Mouse (Mus musculus) kidney, adult 9 months (tissue): ENCODE data around the gene Spaar.

Experiments used
- DNase-seq: peaks from one replicate; pipeline ENCODE4 v3.0.0; 2022

The Spaar gene

DNA sequence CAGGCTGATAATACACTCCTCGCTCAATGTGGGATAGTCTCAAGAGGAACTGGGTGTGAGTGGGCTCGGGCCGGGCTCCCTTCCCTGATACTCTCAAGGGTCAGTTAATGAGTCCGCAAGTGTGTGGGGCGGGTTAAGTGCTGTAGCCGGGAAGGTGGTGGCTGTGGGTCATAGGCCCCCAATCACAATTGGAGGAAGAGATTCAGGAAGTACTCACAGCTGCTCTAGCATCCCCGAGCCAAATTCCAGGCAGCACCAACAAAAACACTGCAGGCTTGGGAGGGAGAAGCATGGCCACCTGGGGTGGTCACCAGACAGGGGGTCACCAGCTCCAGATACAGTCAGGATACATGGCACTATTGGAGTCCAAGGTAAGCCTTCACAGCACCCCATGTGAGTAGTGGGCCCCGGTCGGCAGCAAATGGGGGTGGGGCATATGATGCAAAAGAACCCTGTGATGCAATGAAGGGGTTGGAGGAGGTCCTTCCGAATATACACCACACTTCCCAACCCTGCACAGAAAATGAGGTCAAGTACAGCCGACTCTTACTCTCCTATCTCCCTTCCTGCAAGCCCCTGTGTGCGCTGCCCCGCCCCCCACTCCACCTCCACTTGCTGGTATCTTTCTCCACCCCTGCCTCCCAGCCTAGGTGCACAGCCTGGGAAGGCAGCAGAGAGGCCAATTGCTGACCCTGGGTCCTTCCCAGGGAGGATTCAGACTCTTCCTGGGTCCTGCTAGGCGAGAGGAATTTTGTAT lies at the start of gene Spaar:
Gene Spaar, plus strand, starts transcription at position 241 of the 757 bp plus-strand sequence.
- DNase-seq, result peak; percentile 71

DNA sequence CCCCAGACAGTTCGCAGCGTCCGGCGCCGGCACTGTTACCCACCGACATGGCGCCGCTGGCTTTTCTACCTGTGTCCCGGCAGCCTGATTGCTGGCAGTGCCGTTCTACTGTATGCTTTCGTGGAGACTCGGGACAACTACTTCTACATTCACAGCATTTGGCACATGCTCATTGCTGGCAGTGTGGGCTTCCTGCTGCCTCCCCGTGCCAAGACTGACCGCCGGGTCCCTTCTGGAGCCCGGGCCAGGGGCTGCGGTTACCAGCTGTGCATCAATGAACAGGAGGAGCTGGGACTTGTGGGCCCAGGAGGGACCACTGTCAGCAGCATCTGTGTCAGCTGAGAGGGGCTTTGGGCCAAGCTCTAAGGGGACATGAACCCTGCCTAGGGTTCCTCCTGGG lies 39.8 kb upstream of the Spaar start:
- no peak for DNase-seq

DNA sequence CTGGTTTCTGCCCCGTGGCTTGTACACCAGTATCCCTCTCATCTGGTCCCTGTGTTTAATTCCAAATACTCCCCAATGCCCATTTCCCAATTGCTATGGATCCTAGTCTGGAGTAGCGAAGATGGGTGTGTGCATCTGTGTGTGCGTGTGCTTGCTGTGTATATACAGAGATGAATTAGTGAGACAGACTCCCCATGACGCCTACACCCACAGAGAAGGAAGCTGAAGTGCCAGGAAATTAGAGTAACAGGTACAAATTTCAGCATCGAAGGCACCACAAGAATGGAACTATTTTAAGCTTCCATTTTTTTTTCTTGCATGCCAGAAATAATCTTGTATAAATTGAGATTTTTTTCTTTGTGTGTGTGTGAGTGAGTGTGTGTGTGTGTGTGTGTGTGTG lies 38.8 kb upstream of the Spaar start:
- DNase-seq, result no peak

DNA sequence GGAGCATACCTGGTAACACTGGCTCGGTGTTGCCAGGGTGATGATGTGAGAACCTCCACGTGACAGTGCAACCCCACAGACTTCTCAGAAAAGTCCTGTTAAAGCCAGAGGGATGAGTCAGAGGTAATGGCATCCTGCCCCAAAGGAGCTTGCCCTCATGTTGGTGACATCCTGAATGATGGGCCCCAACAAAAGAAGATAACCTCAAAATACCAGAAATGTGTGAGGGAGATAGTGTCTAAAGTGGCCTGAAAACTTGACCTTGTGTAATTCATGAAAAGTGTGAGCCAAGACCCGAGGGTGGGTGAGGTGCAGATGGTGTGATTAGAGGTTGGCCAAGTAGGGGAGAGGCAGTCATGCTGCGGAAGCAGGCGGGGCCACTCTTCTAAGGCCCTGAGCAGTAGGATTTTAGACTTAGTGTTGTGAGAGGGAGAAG lies 36.0 kb upstream of the Spaar start:
- DNase-seq, result no peak

DNA sequence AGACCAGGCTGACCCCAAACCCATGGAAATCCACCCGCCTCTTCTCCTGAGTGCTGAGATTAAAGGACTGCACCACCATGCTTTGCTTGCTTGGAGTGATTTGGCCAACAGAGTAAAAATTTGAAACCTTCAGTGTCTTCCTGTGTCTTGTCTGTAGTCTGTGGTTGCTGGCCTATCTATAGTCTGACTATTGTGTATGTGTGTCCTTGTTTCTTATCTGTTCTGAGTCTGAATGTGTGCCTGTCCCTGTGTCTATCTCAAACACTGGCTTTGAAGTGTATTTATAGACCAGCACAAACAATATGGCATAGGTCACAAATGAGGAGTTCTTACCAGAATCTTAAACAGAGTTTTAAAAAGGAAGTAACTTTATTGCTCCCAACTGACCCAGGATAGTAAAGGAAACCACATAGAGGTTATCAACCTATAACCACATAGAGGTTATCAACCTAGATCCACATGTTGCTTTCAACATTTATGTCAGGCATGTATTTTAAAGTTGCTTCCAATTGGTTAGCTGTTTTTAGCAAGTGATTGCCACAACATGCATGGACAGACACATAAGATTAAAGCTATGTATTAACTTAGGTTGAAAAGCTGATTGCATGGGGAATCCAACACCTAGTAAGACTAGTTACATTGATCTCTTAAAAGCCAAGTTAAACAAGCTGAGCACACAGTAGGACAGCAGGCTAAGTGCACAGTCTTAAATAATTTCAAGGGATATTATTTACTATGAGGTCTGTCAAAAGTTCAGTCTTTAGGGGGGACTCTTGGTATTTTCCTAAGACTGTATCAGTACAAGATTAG lies 35.2 kb upstream of the Spaar start:
- no peak for DNase-seq

DNA sequence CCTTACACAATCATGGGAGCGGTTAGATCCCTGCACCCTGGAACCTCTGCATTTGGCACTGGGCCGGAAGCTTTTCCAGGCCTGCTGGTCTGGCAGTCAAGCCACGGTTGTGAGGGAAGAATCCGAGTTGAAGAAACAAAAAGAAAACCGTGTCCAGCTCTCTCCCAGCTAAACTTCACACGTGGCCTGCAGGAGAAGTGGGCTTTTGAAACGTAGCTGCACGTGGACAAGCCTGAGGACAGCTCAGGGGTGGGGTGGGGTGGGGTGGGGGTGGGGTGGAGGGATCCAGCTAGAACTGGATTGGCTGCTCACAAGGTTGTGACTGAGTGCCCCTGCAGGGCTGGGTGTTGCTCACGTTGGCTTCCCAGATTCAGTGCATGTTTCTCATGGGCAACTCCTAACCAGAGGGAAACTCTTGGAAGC lies 34.6 kb upstream of the Spaar start:
- peak; percentile 66 for DNase-seq

DNA sequence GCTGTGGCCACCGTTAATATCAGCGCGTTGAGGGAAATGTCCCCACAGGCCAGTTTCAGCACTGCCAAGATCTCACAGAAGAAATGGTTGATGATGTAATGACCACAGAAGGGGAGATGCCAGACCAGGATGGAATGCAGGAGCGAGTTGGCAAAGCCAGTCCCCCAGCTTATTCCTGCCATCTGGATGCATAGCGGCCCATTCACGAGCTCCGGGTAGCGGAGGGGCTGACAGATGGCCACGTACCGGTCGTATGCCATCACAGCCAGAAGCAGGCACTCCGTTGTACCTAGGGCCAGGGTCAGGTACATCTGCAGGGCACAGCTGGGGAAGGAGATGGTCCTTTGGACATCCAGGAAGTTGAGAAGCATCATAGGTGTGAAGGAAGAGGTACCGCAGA lies 33.3 kb upstream of the Spaar start:
- DNase-seq, result no peak

DNA sequence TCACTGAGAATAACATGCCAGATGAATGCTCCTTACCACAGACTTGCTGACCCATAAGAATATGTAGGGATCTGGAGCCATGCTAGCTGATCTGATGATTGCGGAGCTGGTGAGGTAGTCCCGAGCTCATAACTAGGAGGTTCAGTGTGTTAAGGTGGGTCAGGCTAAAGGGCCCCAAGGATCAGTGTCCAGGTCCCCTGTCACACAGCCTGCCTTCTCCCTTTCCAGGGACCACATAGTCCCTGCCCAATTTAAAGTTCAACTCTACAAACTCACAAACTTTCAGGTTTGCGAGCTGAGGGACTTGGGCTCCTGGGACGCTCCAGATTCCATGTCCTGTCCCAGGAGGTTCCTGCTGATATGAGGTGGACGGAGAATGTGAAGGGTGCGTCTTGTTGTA lies 29.1 kb upstream of the Spaar start, which contains the start of gene Olfr70:
Gene Olfr70, minus strand, starts transcription at position 101 of the 400 bp plus-strand sequence.
- no peak for DNase-seq

DNA sequence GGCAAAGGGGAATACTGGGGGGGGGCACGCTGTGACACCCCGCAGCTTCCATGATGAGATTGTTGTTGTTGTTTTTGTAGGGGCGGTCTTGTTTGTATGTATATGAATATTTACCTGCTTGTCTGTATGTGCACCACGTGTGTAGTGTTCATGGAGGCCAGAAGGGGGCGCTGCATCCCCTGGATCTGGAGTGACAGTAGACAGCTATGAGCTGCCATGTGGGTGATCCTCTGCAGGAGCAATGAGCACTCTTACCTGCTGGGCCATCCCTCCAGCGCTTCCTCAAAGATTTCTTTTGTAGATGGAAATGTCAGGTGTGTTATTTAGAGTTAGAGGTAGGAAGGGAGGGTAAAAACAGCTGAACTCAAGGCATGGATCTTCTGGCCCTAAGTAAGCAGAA lies 26.4 kb upstream of the Spaar start:
- no peak for DNase-seq

DNA sequence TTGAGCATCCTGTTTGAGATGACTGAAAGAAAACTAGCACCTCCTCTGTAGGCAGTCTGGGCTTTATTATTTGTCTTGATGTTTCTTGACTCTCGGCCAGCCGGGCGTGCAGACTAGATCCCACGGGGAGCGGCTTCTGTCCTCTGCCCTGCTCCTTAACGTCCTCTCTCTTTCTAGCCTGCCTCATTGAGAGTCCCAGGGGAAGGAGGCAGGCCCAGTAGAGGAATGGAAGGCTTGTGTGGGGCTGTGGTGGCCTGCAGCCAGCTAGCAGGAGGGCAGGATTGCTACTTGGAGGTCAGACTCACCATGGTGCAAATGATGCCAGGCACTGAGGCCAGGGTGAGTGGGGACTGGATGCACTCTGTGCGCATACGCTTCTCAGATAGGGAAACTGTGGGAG lies 26.0 kb upstream of the Spaar start:
- no peak for DNase-seq

DNA sequence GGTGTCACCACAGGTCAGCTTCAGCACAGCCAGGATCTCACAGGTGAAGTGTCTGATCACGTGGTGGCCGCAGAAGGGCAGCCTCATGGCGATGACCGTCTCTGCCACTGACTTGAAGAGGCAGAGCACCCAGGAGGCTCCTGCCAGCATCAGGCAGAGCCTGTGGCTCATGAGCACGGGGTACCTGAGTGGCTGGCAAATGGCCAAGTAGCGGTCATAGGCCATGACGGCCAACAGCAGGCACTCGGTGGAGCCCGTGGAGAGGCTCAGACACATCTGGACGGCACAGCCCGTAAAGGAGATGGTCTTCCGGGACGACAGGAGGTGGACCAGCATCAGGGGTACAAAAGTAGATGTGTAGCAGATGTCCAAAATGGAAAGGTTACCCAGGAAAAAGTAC lies 23.8 kb upstream of the Spaar start:
- no peak for DNase-seq

DNA sequence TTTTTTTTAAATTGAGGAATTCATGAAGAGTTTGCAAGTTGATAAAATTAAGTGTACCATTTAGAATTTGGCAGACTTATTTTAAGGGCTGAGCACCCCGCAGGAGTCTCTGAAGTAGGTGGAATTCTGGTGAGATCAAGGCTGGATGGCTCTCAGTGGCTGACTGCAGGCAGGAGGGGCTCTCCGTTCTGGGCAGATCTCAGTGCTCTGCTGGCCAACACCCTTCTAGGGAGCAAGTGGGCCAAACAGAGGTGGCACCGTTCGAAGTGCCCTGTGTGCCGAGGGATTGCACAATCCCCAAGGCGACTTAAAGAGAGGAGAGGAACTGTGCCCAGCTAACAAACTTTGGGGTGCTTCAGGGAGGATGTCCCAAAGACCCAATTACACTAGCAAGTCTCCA lies 20.0 kb upstream of the Spaar start, which contains the start of gene Olfr71:
Gene Olfr71, minus strand, starts transcription at position 387 of the 400 bp plus-strand sequence.
- DNase-seq, result no peak

DNA sequence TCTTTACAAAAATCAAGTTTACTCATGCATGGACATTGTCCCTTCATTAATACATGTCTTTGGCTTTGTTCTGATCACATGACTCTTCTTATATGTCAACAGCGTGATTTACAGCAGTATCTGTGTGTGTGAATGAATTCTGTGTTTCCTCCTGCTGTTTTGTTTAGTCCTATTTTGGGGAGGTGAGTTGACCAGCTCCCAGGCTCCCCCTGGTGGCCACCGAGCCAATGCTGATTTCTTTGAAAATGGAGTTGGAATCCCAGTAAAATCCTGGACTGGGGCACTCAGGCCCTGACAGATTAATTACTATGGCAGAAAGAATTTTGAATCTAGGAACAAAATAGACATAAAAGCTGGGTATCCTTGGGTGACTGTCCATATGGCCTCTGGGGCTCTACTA lies 18.0 kb upstream of the Spaar start:
- peak; percentile 85 for DNase-seq

DNA sequence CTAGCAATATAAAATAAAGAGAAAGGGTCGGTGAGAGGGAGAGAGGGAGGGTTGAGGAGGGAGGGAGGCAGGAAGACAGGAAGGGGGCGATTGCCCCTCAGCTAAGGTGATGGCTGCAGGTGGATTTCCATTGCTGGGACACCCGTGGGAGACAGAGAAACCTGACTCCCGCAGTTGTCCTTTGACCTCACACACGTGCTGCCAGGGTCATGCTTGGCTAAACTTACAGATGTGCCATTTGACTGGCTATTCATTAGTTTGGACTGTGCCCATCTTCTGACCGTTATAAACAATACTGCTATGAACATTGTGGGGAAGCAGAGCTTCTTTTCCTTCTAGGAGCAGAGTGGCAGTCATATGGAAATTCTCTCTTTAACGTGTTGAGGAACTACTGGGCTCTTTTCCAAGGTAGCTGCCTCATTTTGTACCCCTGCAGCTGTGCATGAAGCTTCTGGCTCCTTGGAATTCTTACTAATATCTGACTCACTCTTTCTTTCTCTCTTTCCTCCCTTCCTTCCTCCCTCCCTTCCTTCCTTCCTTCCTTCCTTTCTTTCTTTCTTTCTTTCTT lies 16.1 kb upstream of the Spaar start:
- DNase-seq, result peak; percentile 86

DNA sequence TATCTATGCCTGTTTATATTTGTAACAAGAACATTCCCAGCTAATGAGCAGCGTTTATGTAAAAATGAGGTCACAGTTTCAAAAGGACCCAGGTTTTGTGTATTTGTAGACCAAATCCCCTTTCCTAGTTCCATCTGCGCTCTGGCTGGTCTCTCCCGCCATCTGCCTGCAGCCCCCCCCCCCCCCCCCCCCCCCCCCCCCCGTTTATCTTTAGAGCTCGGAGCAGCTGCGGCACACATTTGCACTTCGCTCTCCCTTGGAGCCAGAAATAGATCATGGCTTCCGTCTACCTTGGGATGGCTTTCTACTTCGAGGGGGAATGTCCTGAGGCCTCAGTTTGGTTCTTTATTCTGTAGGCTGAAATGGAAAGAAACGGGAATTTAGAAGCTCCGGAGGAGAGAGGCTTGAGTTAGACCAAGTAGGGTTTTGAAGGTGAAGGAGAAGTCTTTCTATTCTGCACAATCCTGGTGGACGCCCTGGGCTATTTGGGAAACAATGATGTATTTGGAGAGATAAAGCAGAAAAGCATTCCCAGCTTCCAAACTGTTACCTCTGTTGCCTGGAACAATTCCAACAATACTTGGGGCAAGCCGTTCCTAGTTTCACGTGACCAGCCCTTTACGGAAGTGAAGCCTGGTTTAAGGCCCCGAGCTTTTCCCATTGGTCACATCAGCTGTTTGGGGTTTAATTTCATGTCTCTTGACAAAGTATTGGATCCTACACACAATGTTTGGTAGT lies 9.2 kb upstream of the Spaar start:
- no peak for DNase-seq

DNA sequence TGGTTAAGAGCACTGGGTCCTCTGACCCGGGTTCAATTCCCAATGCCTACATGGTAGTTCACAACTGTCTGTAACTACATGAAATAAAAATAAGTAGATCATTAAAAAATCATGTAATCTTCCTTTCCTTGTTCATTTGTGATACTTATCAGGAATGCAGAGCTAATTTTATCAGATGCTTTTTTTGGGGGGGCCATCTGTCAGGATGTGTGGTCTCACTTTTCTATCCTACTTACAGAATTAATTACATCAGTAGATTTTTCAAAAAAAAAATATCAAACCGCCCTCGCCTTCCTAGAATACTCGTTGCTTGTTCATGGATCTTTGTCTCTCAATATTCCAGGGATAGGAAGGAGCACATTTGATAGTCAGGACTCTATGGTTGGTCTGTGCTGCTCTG lies 7.6 kb upstream of the Spaar start:
- DNase-seq, result no peak

DNA sequence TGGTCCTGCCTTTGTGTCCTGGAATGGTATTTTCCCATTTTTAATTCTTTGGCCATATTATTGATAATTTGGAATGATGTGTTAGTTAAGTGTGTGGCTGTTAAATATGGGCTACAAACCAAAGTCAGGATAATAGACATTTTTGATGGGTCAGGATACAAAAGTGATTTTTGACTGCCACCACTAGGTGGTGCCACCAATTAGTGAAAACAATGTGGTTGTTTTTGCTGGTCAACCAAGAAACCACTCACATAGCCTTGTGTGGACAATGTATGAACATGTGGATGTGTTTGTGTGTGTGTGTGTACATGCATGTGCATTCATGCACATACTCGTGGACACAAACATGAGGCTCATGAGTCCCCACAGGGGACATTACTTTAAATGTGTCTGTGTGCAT lies 5.1 kb upstream of the Spaar start:
- DNase-seq, result peak; percentile 49

DNA sequence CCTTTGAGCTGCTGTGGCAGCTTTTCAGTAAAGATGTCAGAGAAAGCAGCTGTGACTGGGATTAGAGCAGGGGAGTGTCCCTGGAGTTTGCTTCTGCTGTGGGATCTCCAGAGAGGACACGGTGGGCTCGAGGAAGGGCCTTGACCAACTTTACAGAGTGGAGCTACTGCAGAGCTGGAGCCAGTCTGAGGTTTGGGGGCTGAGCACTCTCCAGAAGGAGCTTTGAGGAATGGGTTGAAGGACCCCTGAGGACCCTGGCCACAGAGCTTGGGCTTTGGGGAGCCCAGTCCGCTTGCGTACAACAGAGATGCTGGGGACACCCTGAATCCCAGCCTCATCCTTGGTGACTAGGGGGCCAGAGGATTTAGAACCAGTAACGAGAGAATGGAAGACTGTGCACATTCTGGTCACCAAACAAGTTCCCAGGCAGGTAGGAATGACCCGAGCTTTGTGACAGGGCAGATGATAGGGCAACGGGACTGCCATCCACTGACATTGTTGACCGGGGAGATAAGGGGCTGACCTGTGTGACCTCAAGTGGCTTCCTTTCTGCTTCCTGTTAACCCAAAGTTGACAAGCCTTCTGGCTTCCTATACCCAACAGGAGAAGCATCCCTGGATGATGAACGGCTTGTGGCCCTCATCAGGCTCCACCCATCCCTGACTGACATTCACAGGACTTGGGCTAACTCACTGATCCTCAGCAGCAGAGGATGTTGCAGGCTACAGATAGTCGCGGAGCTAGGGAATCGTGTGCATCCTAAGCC lies 3.4 kb upstream of the Spaar start:
- peak; percentile 52 for DNase-seq

DNA sequence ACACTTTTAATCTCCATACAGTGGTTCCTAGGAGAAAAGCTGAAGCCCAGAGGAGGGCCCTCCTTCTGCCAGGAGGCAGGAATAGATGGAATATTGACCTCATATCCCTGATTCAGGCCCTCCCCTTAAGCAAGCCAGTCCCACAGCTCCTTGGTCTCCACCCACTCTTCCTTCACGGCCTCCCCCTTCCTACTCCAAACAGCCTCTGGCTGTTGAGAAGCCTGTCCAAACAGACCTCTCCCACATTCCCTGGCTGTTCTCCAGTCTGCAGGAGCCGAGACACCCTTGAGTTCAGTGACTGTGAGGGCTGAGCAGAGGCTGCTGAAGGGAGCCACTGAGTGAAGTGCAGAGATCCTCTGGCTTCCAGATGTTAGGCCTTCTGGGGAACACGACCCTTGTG lies 2.8 kb upstream of the Spaar start, which contains the start of gene Hrct1:
Gene Hrct1, plus strand, starts transcription at position 194 of the 400 bp plus-strand sequence.
- DNase-seq, result peak; percentile 83

DNA sequence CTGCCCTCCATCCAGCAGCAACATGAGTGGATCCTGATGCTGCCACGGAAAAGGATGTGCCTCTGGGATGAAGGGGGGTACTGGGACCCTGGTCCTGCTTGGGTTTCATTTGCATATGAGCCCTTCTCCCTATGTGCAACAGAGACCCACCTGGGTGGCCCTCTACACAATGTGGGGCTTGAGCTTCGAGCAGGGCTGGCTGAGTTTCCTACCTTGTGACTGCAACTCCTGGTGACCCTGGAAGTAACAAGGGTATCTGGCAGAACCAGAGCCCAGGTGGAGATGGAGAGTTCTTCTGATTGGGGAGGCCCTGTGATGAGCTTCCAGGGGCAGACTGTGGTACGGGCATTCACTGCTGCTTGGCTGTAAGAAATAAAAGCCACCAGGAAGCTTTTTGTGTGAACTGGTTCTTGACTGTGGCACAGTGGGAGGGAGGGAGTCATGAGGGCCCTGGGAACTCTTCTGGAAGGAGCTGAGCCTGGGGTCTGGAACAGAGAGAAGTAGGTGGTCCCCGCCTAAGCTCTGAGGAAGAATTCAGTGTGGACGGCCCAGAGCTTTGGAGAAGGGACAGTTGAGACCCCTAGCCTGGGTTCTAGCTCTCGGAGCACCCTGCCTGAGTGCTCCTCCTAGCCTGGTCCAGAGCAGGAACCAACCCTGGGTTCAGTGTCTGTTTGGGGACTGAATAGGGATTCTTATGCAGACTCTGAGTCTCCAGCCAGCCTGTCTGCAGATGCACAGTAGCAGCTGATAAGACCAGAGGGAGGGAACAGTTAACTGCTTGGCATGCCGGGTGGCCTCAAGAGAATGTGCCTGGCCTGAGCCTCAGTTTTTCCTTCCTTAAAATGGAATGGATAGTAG lies 1.9 kb upstream of the Spaar start:
- no peak for DNase-seq

DNA sequence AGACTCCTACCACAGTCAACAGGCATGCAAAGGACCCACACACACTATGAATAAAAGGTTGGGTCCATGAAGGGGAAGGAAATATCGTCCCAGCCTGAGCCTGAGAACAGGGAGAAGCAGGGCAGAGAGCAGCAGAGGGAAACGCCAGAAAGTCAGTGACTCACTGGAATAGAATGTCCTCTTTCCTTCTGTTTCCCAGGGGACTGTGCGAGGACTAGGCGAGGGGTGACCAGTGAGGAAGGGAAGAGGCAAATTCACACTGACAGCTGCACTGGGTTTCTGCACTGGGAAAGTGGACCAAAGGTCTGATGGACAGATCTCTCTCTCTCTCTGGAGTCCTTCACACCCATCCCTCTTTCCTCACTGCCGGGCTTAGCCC lies 1.3 kb upstream of the Spaar start:
- DNase-seq, result peak; percentile 77
